Mouse (Mus musculus) embryonic fibroblast, embryonic 13.5 days (primary cell): Measurements from ENCODE around the gene Cpa5. TPM values are rescaled to one million over a fixed set of nuclear protein-coding genes. Genes with fewer than 3 reads are reported as not detected.
A peak's percentile ranks its signal among the peaks of the same experiment; 100 is the strongest.

Experiments
- H3K27ac ChIP-seq: 2 replicates; pipeline ENCODE4 v1.5.1; 2012; ENCODE audit warnings: low read length, control low read depth, inconsistent platforms; ENCODE audit not compliant: insufficient read depth
- H3K4me1 ChIP-seq: 2 replicates; pipeline ENCODE4 v1.6.1; 2011; ENCODE audit warnings: low read length; ENCODE audit not compliant: control insufficient read depth, insufficient read depth
- H3K4me3 ChIP-seq: 2 replicates; pipeline ENCODE4 v1.5.1; 2011; ENCODE audit warnings: mild to moderate bottlenecking, control low read depth, low read length; ENCODE audit not compliant: insufficient read depth
- CTCF ChIP-seq: IDR thresholded peaks from 2 replicates; pipeline ENCODE4 v1.5.1; 2011; ENCODE audit warnings: mild to moderate bottlenecking, control low read depth, low read length, moderate library complexity, borderline replicate concordance; ENCODE audit not compliant: insufficient read depth
- POLR2A ChIP-seq: IDR thresholded peaks from 2 replicates; pipeline ENCODE4 v1.6.1; 2011; ENCODE audit warnings: low read depth, mild to moderate bottlenecking, control low read depth, low read length, moderate library complexity
- polyA plus RNA-seq: library from polyadenylated mRNA; stranded (reverse); fragments of >200 nt; gene quantifications from 2 replicates; pipeline ENCODE4 v1.2.4, GENCODE M21; 2011; ENCODE audit warnings: low read depth; ENCODE audit not compliant: missing spikeins, insufficient read length

The Cpa5 gene
- polyA plus RNA-seq, 1 experiment = not detected

DNA sequence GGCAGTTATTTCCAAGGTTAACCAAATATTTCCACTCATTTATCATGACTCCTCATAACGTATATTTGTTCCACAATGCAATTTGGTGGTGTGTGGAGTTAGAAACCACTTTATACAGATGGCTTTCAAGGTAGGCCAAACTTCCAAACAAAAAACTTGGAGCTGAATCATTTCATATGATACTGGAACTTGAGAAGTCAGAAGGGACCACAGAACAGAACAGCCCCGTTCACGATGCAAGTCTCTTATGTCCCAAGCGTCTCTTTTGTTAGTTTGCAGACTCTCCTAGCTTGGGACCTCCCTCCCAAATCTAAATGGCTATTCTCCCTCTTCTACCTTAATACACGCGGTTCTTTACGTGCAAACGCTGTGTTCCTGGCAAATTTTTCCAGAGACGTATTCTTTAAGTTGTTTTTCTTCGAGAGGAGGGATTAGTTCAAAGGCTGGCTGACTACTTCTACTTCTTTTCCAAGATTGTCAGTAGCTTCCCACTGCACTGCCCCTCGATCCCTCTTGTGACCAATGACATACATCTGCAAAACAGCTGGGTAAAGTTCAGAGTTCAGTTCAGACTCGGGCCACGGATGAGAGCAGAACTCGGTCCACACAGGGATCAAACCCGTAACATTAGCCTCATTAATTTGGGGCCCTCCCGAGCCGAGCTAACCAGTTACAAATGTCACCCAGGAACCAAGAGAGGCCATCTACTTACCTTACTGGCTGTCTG, 34.2 kb upstream of the Cpa5 start:
- Histone ChIP-seq H3K4me1 (peaks cover 8% of the 10 kb centered on the region; the same call in 1 of the 2 replicates), H3K4me3 (no peak overlapping the region), H3K27ac (peak overlapping the region; percentile 39; the same call in 1 of the 2 replicates)
- no peak for TF ChIP-seq CTCF
- no peak for TF ChIP-seq POLR2A

DNA sequence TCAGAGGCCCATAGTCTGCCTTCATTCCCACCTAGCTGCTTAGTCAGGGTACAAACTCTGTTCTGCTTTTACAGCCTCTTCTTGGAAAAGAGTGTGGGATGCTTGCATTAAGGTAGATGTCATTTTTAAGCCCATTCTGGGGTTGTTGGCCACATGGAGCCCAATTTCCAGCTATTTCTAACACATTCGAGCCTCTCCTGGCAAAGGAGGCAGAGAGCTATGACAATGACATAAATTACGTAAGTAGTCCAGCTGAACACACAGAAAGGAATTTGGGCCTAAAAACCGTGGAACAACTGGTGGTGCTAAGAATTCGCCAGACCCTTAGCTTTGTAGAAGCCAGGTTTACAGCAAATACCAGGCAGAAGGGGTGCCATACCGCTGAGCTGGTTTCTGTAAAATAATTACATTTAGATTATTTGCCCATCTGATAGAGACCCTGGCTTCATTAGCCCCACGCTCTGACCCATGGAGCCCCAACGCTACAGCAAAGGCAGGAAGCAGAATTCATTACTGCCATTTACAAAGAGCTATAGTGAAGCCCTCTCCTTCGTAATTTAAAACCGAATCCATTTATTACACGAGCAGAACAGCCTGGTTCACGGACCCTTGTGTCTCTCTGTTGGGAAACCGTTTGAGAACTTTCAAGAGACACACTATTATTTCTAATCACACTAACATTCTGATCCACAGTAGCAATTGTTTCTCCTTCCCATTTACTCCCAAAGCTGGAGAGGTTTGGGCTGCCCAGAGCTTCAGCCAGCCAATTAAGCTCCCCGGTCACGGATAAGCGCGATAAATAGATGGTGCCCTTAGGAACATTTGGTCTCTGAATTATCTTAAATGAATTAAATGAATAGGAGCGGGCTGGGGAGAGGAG, 30.6 kb upstream of the Cpa5 start:
- TF ChIP-seq CTCF (no peak), POLR2A (no peak)
- H3K4me3 ChIP-seq = no peak overlapping the region
- H3K4me1 ChIP-seq = peaks cover 2% of the 10 kb centered on the region; the same call in 1 of the 2 replicates
- no peak overlapping the region for H3K27ac ChIP-seq

DNA sequence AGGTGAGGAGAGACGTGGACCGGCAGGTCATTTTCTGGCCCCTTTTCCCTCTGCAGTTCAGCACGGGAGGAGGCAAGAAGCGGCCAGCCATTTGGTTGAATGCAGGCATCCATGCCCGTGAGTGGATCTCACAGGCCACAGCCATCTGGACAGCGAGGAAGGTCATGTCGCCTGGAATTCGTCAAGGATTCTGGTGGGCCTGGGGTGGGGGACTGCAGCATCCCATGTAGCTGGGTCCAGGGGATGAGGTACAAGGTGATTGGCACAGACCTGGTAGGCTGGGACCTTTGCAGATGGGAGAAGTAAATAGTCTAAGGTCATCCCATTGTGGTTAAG, 30.0 kb upstream of the Cpa5 start:
- H3K4me3 ChIP-seq = no peak overlapping the region
- peaks cover 2% of the 10 kb centered on the region; the same call in 1 of the 2 replicates for H3K4me1 ChIP-seq
- no peak overlapping the region for H3K27ac ChIP-seq
- TF ChIP-seq CTCF = no peak
- TF ChIP-seq POLR2A = no peak

DNA sequence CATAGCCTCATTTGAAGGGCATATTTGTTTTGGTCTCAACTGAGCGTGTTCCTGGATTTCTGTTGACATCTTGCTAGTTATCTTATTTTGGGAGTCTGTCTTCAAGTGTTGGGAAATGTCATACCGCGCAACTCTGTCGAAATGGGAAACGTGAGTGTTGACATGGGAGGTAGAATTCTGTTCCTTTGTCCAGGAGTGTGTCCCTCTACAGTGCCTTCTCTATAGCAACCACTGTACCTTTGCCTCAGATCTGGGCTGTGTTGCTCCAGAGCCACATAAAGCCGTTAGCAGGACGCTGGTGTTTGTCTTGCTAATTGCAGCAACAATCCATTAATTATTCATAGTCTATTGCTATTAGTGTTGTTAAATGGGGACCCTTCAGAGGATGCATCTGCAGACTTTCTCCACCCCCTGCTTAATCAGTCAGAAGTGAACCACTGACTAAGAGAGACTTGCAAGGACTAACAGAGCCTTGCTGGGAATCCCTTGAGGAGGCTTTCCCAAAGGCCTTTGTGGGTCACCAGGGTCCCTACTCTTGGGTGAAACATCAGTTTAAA, 23.8 kb upstream of the Cpa5 start:
- TF ChIP-seq CTCF (no peak), POLR2A (no peak)
- H3K27ac ChIP-seq = no peak overlapping the region
- no peak overlapping the region for H3K4me3 ChIP-seq
- H3K4me1 ChIP-seq = no peaks in the 10 kb centered on the region

DNA sequence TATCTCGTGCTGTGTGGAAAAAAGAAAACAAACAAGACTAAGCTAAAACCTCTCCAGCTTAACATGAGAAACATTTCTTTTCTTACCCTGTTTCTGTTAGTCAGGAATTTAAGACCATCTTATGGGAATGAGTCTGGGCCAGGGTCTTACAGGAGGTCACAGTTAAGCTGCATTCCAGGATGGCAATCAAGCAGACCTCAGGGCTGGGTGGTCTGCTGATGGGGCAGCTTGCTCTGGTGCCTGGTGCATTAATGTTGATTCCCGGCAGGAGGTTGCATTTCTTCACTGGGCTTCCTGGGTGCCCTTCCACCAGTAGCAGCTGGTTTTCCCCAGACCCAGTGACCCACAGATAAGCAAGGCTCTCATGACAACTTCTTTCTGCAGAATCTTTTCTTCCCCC, 21.0 kb upstream of the Cpa5 start:
- Histone ChIP-seq H3K4me3 (no peak overlapping the region), H3K4me1 (no peaks in the 10 kb centered on the region), H3K27ac (no peak overlapping the region)
- TF ChIP-seq CTCF = no peak
- TF ChIP-seq POLR2A = no peak

DNA sequence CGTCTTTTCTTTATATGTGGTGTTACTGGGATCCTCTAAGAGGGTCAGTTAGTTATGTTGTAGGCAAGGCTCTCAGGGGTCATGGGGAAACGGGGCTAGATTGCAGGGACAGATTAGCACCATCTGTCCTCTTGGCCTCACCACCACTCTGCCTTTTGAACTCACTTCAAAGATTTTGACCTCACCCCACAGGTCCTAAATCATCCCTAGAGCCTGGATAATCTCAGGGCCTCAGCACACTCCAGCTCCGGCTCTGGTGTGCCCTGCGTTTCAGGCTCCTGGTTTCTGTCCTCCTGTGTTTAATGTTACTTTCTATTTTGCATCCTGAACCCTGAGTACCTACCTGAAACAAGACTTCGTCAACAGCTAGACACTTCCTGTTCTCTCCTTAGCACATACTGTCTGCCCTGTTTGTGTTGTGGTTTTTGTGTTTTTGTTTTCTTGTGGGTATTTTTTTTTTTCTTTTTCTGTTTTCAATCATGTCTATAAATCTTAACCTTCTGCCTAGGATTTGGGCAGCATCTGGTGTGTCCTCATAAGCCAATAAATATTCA, 18.9 kb upstream of the Cpa5 start:
- Histone ChIP-seq H3K27ac (no peak overlapping the region), H3K4me1 (no peaks in the 10 kb centered on the region), H3K4me3 (no peak overlapping the region)
- TF ChIP-seq CTCF (no peak), POLR2A (no peak)

DNA sequence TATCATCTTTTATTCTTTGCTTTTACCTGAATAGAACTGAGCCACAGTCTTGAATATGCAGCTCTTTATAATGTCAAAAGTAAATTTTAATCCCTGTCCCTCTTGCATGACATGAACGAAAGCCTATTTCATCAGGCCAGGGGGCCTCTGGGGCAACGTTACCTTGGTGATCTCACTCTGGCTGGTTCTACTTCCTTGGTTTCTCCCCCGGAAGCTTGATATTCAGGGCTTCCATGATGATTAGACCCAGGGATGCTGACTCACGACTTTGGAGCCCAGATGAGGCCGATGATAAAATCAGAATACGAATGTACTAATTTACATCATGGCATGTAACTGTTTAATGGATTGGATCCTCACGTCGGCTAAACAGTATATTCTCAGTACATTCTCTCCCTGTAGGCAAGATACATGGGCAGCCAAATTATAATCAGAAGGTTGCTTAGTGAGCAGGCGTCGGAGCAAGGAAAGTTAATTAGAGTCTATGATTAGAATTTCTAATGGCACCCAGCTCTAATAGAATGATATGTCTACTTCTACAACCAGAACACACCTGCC, 18.3 kb upstream of the Cpa5 start:
- Histone ChIP-seq H3K27ac (no peak overlapping the region), H3K4me3 (no peak overlapping the region), H3K4me1 (no peaks in the 10 kb centered on the region)
- TF ChIP-seq POLR2A (no peak), CTCF (no peak)

DNA sequence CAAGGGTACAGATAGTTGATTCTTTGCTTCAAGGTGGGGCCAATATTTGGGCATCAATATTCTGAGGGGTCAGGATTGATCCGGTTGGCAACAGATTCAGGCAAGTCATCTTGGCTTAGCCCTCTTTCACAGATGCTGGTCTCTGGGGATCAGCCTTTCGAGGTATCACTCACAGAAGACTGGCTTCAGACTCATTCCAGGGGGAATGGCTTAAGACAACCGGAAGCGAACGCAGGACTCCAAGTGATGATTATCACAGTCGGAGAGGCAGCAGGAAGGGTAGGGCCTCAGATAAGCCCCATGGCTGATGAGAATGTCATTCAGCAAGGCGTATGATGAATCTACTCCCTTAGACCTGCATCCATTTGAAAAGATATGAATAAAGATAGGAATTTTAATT, 16.4 kb upstream of the Cpa5 start:
- Histone ChIP-seq H3K4me3 (no peak overlapping the region), H3K4me1 (no peaks in the 10 kb centered on the region), H3K27ac (no peak overlapping the region)
- TF ChIP-seq POLR2A (no peak), CTCF (no peak)

DNA sequence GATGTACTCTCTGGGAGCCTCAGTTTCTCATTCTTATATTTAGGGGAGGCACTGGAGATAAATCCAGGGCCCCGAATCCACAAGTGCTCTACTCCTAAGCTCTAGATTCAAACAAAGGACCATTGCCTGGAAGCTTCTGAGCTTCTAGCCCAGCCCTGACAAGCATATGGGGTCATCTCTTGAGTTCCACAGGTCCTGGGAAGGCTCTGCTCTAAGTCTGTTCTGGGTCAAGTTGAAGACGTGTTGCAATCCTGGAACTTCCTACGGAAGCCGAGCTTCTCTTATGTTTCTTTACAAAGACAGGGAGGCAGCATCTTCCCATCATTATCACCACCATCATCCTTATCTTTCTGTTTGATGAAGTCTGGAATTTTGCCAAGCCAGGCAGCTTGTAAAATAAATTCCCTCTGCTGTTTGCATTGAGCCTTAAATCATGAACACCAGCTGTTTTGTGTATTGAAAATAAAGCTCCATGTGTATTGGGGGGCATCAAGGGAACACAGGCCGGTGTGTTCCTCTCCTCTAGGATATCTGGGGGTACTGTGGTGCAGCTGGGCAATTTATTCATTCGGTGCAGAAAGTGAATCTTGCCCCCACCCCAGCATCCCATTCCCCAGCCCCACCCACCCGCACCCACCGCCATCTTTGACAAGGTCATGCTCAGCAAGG, 14.4 kb upstream of the Cpa5 start:
- no peak overlapping the region for H3K27ac ChIP-seq
- TF ChIP-seq CTCF (no peak), POLR2A (no peak)
- no peak overlapping the region for H3K4me3 ChIP-seq
- no peaks in the 10 kb centered on the region for H3K4me1 ChIP-seq

DNA sequence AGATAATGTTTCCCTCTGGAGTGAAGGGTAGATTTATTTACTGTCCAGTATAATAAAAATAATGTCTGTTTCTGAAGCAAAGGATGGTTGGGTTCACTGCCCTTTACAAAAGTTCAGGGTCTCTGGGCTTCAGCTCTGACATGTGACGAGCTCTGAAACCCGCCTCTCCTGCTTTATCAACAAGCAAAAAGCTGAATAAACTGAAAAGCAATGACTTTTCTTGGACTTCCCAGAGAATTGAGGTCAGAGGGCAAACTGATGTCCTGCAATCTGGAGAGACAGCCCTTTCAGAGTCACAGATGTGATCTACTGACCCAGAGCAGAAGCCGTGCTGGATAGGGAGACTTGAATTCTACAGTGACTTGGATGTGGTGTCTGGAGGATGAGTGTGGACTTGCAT, 10.8 kb upstream of the Cpa5 start:
- H3K4me3 ChIP-seq = no peak overlapping the region
- H3K27ac ChIP-seq = no peak overlapping the region
- H3K4me1 ChIP-seq = no peaks in the 10 kb centered on the region
- TF ChIP-seq CTCF (no peak), POLR2A (no peak)
